Mouse (Mus musculus): Measurements from ENCODE around the gene Ripor3.
"Not testable (repeated sequence)": the region's sequence is repeated elsewhere in the genome, so short reads cannot be mapped to it uniquely, and the experiment has no call there.

Gene Ripor3

GRCm38 (mm10) chr2:168009936-168010668 is at the start of gene Ripor3:
Gene Ripor3, minus strand, starts transcription at chr2:168010618.
- DNase-seq (ENCODE audit: low spot score in 2 of 2) = peak; percentile 55 to 83

DNA sequence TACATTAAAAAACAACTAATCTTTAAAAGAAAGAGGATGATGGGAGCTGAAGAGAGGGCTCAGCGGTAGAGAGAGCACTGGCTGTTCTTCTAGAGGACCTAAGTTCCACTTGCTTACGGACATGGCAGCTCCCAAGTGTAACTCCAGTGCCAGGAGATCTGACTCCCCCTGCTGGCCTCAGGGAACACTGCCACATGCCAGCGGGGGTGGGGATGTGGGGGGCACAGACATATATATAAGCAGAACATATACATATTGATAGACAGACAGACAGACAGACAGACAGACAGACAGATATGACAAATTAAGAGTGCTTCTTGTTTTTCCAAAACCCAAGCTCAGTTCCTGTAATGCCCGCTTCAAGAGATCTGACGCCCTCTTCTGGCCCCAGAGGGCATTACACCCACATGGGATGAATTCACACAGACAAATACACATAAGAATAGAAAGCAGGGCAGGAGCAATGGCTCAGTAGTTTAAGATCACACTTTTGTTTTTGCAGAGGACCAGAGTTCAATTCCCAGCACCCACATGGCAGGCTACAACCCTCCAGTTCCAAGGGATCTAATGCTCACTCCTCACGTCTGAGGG is 48.9 kb upstream of the Ripor3 start:
- DNase-seq (ENCODE audit: low spot score in 2 of 2) = no peak

DNA sequence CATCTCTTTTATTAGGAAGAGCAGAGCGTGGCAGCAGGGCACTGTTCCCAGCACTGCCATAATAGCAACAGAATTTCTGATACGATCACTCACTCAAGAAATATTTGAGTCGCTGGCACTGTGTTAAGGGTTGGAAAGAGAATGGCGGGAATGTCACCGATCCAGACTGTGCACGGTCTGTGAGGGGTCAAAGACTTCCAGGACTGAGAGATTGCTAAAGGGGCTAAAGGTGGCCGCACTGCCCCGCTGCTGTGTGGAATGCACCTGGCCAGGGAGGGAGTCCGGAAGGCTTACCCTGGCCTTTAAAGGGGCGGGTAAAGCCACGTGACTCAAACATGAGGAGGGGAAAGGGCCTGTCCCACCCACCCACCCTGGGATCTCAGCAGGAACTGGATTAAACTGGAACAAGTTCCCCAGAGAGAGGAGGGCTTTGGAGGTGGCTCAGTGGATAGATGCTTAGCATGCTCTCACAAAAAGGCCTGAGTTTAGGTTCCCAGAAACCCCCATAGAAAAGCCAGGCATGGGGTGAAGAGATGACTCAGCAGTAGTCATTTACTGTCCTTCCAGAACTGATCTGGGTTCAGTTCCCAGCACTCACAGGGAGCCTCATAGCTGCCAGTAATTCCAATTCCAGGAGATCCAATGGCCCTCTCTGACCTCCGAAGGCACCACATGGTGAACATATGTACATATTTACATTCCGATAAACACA is 48.2 kb upstream of the Ripor3 start:
- DNase-seq (ENCODE audit: low spot score in 2 of 2) = no peak

GRCm38 (mm10) chr2:168057876-168058275 is 47.5 kb upstream of the Ripor3 start:
- DNase-seq (ENCODE audit: low spot score in 2 of 2) = not testable (repeated sequence)

GRCm38 (mm10) chr2:168056666-168056933 is 46.2 kb upstream of the Ripor3 start:
- DNase-seq (ENCODE audit: low spot score in 2 of 2) = no peak

DNA sequence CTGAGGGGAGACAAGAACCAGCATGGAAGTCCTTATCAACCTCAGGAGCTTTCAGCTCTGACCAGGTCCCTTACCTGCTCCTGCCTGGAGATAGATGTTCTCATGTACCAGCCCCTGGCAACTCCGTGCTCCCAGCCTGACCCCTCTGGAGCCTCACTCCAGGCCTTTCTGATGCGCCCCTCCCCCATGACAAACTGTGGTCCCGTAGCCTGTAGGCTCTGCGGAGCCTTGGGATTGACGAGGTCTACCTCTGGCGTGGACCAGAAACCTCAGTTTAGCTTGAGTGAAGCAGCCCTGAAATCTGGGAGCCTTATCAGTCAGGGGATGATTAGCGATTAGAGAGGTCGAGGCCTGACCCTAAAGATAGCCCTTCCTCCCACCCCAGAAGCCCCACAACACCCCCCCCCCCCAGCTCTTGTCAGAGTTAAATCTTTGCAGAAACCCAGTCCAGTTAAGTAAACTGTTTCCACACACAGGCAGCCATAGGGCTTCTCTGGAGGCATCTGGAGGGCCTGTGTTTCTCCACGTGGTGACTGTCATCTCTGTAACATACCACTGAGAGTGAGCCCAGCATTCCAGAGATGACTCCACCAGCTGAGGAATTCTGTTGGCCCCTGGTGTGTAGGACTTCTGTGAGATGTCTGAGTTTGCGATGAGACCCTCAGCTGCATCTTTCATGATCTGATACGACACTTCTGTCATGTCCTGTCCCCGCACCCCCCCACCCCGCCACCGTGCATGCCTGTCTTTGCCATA is 45.7 kb upstream of the Ripor3 start:
- no peak for DNase-seq (ENCODE audit: low spot score in 2 of 2)

DNA sequence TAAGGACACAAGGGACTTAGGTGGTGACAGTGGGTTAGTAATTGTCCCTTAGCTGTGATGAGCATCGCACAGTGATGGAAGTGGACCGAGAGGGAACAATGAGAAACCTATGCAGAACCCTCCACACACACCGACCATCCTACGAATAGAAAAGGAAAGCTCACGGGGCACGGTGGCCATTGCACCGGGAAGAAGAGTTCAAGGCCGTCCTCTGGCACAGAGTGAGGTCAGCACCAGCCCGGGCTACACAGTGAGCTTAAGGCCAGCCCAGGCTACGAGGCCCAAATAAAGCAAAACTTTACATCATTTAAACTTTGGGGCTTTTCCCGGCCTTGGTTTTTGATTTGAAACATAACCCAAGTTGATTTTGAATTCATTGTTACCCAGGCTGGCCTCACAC is 43.7 kb upstream of the Ripor3 start:
- no peak for DNase-seq (ENCODE audit: low spot score in 2 of 2)

- DNase-seq (ENCODE audit: low spot score in 2 of 2) = peak in 1 of 2 experiments; percentile 42
Measured at GRCm38 (mm10) chr2:168052689-168053088, 42.3 kb upstream of the Ripor3 start.

GRCm38 (mm10) chr2:168052156-168052555 is 41.7 kb upstream of the Ripor3 start:
- DNase-seq (ENCODE audit: low spot score in 2 of 2) = no peak

GRCm38 (mm10) chr2:168050000-168050942 is 39.9 kb upstream of the Ripor3 start:
- DNase-seq (ENCODE audit: low spot score in 2 of 2) = peak in 1 of 2 experiments; percentile 24

DNA sequence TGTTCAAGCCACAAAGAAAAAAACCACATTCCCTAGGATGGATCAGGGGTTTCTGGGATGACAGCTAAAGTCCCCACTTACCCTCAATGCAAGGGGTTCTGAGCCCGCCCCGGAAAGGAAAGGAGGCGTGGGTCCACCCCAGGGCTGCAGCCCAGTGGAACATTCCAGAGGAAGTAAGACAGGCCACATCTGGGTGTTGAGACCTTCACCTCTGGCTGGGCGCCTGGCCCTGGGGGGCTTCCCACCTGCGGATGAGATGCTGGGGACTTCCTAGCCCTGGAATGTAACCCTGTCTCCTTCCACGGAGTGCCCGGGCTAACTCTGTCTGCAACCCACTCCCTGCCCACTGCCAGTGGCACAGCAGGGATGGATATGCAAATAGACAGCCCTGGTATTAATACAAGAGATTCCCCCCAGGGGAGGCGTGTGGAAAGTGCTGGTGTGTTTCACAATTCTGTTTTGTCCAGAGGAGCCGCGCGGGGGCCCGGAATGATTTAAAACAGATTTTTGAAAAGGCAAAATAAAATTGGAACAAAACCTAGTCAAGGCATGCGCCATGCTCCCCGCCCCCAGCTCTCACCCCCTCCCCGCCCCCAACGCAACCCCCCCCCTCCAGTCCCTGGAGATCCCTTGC is 38.7 kb upstream of the Ripor3 start:
- DNase-seq (ENCODE audit: low spot score in 2 of 2) = no peak

- DNase-seq (ENCODE audit: low spot score in 2 of 2) = no peak
Measured at GRCm38 (mm10) chr2:168046467-168046866, 36.0 kb upstream of the Ripor3 start.

GRCm38 (mm10) chr2:168045771-168046170 is 35.4 kb upstream of the Ripor3 start:
- DNase-seq (ENCODE audit: low spot score in 2 of 2) = no peak

DNA sequence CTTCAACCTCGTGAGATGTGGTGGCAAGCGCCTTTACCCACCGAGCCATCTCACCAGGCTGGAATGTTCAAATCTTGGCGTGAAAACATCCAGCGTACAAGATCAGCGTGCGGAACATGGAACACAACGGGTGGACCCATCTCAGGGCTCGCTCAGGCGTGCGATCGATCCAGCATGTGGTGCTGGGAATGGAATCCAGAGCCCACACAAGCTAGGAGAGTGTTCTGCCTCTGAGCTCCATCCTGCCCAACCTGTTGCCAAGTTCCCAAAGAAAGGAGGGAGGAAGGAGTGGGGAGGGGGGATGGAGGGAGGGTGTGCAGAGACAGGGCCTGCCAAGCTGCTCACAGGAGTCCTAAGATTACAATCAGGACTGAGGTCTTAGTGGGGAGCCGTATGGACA is 34.9 kb upstream of the Ripor3 start:
- no peak for DNase-seq (ENCODE audit: low spot score in 2 of 2)

GRCm38 (mm10) chr2:168044681-168045287 is 34.4 kb upstream of the Ripor3 start:
- no peak for DNase-seq (ENCODE audit: low spot score in 2 of 2)

GRCm38 (mm10) chr2:168042019-168042418 is 31.6 kb upstream of the Ripor3 start:
- no peak for DNase-seq (ENCODE audit: low spot score in 2 of 2)

DNA sequence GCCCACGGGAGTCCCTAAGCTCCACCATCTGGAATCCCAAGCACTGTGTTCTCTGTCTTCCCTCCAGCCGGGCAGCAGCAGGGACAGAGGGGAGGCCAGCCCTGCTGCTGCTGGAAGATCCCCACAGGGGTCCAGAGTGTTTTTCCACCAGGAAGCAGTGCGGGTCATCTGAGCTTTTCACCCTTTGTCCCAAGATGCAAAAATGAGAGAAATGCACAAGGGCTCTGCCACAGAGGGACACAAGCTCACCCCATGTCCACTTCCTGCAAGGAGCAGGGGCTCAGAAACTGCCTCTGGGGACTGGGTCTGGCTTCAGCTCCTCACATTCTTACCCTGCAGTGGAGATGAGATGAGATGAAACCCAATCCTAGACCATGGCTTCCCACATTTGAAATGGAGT is 30.3 kb upstream of the Ripor3 start:
- DNase-seq (ENCODE audit: low spot score in 2 of 2) = no peak

DNA sequence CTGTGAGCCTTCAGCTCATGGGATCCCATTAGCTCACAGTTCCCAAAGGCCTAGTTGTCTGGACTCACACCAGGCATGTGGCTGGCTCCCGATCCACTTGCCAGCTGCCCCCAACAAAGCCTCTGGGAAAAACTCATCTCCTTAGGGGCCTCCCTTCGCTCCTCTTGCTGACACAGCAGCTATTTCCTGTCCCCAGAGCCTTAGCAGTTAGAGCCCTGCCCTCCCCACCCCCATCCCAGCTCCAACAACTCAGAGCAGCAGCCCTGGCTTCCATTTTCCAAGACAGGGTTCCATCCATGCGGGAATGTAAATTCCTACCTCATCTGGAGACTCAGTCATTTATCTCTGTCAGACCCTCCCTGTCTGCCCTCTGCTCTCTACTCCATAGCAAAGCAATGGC is 26.6 kb upstream of the Ripor3 start:
- DNase-seq (ENCODE audit: low spot score in 2 of 2) = no peak

GRCm38 (mm10) chr2:168035907-168036306 is 25.5 kb upstream of the Ripor3 start:
- no peak for DNase-seq (ENCODE audit: low spot score in 2 of 2)

DNA sequence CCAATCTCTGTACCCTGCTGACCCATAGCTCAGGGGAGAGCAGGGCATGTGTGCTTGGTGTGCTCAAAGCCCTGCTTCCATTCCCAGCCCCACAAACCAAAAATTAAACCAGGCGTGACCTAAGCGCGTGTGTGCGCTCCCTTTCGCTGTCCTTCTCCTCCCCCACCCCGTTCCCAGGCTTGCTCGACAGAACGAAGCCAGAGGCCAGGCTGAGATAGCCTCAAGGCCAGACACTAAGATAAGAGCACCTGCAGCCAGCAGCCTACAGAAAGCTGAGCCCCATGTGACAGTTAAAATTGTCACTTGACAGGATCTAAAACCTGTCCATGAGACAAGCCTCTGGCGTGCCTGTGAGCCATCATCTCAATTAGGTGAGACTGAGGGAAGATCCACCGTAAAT is 23.5 kb upstream of the Ripor3 start:
- DNase-seq (ENCODE audit: low spot score in 2 of 2) = no peak
